Mouse (Mus musculus): ENCODE data around the gene Arhgef25.

- TF ChIP-seq CTCF (IDR thresholded peaks at IDR 0.05; ENCODE audit: control insufficient read depth, insufficient read depth, insufficient replicate concordance, low read depth, low read length) (no peak), POLR2A (IDR thresholded peaks at IDR 0.05; ENCODE audit: control insufficient read depth, low read depth, low read length) (no peak)
These were observed 1.5 kb upstream of the Arhgef25 start for GRCm38 (mm10) chr10:127191191-127192056.

All from testis, adult 2 months (tissue).